Mouse (Mus musculus): Measurements from ENCODE around the gene Bsn.

The Bsn gene

DNA sequence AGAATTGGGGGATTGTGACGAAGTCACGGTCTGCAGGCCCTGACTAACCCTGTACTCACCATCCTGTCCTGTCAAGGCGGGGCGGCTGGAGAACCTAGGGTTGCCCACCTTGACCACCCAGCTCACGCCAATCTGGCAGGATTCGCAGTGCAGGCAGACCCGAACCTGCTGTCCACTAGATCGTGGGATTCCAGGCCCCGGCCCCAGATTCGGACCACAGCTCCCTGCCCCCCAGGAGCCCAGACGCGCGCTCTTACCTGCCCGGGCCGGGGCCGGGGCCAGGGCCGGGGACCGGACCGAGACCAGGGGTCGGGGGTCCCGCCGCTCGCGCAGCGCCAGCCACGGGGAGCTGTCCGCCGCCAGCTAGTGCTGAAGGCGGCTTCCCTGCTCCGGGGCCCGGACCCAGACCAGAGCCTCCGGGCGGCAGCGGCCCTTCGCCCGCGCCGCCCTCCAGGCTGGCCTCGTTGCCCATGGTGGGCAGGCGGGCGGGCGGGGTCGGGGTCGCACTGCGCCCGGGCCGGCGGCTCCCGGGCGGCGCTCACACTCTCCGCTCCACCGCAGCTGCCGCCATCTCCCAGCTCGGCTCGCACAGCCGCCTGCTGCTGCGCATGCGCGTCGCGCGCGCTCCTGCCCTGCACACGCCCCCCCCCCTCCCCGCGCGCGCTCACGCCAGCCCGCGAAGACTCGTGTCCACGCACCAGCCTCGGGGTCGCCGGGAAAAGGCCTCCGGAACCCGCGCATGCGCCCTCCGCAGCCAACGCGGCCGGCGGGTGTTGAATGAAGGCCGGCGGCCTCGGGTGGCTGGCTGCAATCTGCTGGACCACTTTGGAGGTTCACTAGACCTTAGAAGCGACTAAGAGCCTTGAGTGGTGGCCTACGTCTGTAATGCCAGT is at the start of gene Bsn:
TSS of gene Bsn (minus strand) at position 598 of the 893 bp plus-strand sequence.
- no peak for TF ChIP-seq GATA4 (IDR thresholded peaks at IDR 0.05; ENCODE audit: insufficient replicate concordance, low read length)

DNA sequence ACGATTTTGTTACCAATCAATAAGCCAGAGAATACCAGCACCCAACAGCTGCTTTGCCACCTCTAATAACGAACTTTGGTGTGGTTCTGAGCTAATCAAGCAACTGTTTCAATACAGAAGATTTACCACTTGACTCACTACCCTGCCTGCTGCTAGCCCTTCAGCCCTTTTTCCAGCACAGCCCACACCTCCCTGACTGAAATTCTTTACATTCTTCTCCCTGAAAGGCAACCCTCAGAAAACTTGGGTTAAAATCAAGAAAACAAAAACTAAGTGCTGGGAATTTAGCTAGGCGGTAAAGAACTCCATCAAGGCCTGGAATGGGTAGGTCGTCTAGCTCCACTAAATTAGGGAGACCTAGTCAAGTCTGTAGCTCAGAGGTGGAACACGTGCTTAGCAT is 49.8 kb upstream of the Bsn start:
- no peak for TF ChIP-seq GATA4 (IDR thresholded peaks at IDR 0.05; ENCODE audit: insufficient replicate concordance, low read length)

DNA sequence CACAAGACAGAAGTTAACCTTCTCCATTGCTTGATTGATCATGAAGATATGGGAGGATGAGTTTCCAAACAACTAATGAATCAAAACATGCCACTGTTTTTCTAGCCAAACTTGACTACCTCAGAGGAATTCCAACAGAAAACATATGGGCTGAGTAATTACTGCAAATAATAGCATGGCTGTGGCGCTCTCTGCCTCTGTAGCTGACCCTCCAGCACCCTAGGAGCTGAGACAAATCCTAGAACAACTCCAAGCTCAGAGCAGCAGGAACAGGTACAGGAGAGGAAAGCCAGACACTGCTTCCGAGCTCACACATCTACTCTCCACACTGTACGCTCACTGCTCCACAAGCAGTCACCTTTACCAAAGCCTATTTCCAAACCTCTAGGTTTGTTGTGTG is 48.6 kb upstream of the Bsn start:
- TF ChIP-seq GATA4 (IDR thresholded peaks at IDR 0.05; ENCODE audit: insufficient replicate concordance, low read length): no peak

DNA sequence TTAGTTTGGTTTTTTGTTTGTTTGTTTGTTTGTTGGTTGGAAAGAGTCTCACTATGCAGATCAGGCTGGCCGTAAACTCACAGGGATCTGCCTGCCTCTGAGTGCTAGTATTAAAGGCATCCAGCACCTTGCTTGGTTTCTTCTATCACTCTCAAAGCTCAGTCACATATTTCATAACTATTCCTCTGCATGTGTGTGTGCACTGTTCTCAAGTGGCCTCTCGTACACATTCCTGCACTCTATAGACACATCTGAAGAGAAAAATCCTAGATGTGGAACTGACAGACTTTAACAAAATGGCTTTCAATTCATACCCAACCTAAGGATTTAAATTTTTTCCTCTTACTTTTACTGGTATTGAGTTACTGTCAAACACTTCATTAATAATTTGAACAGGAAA is 48.2 kb upstream of the Bsn start:
- TF ChIP-seq GATA4 (IDR thresholded peaks at IDR 0.05; ENCODE audit: insufficient replicate concordance, low read length): no peak

DNA sequence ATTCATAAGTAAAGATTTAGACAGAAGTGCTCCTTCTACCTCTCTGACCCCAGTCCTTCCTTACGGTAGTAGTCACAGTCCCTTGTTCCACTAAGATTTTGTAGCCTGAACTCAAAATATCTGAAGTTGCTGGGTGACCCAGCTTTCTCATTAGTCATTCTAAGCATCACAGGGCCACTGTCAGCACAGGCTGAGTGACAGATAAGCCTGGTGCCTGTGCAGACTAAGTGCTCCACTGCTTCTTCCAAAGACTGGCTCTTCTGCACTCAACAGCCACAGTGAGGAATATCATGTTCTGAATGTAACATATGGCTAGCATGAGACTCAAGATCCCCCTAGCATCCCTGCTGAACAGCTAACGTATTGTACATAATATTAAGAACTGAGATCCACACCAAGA is 44.5 kb upstream of the Bsn start:
- TF ChIP-seq GATA4 (IDR thresholded peaks at IDR 0.05; ENCODE audit: insufficient replicate concordance, low read length): no peak

DNA sequence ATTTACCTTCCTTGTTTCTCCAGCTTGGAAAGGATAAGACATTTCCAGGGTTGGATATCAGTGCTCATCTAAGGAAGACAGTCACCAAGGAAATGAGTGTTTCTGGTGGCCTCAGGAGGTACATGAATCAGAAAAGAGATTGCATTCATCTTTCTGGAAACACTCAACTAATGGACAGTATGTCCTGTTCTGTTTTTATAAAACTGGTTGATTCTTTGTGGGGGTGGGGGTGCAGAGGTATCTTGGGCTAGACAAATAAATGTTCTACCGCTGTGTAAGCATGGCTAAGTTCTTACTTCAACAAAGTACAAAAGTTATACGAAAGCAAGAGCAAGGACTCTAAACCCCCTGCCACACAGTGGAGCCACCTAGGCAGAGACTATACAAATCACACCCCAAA is 42.7 kb upstream of the Bsn start:
- TF ChIP-seq GATA4 (IDR thresholded peaks at IDR 0.05; ENCODE audit: insufficient replicate concordance, low read length): no peak

DNA sequence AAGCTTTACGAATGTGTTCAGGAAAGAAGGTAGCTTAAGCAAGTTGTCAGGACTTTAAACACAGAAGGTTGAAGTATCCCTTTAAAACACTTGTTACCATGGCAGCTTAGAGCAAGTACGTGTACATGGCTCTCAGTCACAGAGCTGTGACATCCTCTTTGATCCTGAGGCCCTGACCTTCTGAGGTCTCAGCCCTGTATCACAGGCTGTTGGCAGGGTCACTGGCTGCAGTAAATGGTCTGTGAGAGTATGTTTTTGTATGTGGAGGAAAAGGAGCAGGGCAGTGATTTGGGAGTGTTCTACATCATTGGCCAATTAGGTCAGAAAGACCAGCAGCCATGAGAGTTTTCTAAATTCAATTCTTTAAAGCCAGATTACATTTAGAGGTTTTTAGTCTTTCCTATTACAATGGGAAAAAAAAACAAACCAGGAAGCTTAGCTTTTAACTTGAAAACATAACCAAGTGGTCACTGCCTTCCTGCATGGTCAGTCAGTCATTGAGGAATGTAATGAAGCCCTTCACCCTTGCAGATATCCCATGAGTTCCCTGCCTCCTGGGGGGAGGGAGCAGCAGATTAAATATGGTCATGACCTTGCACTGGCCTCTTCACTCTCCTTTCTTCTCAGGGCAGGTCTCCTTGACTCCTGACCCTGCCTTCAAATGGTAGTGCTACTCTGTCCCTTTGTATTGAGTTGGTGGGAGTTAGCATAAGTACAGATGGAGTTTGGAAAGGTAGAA is 37.9 kb upstream of the Bsn start:
- no peak for TF ChIP-seq GATA4 (IDR thresholded peaks at IDR 0.05; ENCODE audit: insufficient replicate concordance, low read length)

DNA sequence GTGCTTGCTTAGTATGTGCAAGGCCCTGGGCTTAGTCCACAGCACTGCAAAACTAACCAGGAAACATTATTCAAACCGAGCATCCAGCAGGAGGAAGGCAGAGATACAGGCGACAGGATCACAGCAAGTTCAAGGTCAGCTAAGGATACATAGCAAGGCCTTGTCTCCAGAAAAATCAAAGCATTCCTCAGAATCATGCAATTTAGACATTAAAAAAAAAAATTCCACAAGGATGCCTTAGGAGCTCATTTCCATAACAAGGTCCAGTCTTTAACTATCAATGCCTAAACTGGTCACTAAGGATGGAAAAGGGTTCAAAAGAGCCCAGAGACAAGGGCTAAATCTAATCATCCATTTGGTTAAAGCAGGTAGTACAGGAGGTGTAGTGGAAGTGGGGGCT is 35.0 kb upstream of the Bsn start:
- no peak for TF ChIP-seq GATA4 (IDR thresholded peaks at IDR 0.05; ENCODE audit: insufficient replicate concordance, low read length)

DNA sequence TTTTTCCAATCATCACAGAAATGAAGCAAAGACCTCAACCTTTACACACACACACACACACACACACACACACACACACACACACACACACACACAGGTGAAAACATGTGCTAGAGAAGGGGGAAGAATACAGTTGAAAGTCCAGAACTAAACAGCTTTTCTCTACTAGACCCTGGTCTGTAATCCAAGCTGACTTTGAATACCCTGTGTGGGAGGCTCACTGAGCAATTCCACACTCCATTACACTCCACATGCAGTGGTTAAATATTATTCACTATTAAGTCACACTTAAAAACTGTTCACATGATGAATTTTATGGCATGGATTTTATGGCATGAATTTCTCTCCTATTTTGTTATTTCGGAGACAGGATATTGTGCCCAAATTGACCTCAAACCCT is 33.4 kb upstream of the Bsn start:
- no peak for TF ChIP-seq GATA4 (IDR thresholded peaks at IDR 0.05; ENCODE audit: insufficient replicate concordance, low read length)

DNA sequence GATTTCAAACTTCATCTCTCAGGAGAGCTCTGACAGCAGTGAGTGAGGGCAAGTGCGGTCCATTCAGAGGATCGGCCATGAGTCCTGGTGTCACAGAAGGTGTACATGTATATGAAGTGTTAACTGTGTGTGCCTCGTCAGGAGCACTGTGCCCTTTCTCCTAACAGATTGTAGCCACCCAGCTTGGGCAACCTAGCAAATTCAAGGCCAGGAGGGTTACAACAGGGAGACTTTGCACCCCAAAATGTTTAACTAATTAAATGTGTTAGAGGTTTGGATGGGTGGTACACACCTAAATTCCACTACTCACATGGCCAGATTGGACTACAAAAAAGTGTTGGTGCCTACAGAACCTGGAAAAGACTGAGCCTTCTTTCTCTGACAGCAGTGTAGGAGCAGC is 31.4 kb upstream of the Bsn start:
- no peak for TF ChIP-seq GATA4 (IDR thresholded peaks at IDR 0.05; ENCODE audit: insufficient replicate concordance, low read length)

DNA sequence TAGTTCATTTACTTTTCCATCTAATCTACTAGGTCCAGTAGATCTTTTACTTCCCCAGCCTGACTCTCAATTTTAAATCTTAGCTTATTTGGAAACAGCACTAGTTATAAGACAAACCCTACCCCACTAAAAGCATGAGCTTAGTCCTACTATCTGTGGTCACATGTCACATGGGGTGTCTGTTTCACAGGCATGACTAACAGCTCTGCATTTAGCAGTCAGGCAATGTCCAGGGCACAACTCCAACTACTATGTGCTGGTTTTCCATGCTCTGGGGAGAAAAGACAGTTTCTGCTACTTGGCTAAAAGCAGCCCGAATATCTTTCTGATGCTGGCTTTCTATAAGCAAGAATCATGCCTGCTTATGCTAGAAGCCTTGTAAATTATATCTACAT is 30.2 kb upstream of the Bsn start:
- TF ChIP-seq GATA4 (IDR thresholded peaks at IDR 0.05; ENCODE audit: insufficient replicate concordance, low read length): no peak

DNA sequence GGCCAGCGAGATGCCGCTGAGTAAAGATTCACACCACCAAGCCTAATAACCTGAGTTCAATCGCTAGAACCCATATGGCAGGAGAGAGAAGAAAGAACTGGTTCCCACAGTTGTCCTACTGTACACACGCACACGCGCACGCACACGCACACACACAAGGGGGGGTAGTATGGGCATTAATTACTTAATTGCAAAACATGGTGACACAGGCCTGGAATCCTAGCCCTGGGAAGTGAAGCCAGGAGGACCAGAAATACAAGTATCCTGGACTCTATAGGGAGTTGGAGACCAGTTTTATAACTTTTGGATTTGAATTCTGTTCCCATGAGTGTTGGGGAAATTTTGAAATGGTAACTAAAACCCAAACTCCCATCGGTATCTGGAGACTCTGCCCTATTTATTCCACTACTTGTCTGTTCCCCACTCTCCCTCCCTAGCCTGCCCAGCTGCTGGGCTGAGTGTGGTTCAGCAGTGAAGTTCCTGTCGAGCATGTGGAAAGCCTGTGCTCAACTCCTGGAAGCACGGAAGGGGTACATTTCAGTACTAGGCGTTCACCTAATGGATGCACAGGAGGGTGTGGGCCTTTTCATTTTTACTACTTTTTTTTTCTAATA is 29.7 kb upstream of the Bsn start:
- TF ChIP-seq GATA4 (IDR thresholded peaks at IDR 0.05; ENCODE audit: insufficient replicate concordance, low read length): no peak

DNA sequence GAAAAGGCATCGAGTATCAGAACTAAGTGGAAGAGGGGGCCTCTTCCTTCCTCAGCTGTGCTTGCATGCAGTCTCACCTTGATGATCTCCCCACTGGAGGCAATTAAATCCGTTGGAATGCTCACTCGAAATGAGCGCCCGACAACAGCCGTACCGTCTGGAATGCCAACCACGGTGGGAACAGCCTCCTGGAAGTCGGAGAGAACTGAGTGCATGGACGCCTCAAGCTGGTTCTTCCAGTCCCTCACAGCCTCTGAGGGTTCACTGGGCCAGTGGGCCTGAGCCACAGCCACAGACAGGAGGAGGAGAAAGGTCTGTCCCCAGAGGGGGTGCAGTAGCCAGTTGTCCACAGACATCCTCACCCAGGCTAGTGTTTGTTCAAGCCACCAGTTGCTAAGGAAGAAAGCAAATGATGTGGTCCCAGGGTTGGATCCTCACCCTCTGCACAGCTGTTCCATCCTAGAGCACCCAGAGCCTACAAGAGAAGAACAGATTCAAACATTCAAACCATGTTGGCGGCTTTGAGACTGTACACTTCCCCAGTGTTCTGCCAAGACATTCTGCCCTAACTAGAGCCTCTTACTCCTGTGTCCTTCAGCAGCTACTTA is 27.9 kb upstream of the Bsn start:
- no peak for TF ChIP-seq GATA4 (IDR thresholded peaks at IDR 0.05; ENCODE audit: insufficient replicate concordance, low read length)

DNA sequence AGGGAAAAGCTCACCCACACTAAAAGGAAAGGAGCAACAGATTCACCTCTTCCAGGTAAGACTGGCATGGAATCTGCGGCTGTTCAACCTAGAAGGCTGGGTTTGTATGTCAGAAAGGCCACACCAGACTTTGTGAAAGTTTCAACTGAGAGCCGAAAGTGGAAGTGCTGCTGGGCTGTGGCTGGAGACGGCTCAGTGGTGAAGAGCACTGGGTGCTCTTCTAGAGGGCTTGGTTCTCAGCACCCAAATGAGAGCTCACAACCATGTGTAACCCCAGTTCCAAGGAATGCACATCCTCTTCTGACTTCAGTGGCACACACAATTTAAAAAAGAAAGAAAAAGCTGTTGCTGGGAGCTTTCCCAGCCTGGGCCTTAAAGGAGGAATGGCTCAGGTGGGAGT is 27.2 kb upstream of the Bsn start:
- no peak for TF ChIP-seq GATA4 (IDR thresholded peaks at IDR 0.05; ENCODE audit: insufficient replicate concordance, low read length)

DNA sequence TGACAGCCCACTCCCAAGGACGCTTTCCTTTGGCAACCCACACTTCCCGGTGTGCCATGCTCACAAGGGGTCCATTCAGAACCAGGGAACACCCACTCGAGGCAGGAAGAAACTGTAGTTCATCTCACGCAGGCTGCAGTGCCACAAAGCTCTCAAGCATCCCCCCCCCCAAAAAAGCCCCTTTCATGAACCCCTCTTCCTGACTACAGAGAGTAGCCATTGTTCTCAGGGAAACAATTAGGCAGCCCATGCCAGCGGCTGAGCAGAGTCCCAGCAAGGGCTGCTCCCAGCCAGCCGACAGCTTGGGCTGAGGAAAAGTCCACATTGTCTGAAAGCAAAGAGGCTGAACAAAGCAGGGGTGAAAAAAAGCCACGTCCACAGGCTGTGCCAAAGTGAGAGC is 22.9 kb upstream of the Bsn start:
- TF ChIP-seq GATA4 (IDR thresholded peaks at IDR 0.05; ENCODE audit: insufficient replicate concordance, low read length): no peak

DNA sequence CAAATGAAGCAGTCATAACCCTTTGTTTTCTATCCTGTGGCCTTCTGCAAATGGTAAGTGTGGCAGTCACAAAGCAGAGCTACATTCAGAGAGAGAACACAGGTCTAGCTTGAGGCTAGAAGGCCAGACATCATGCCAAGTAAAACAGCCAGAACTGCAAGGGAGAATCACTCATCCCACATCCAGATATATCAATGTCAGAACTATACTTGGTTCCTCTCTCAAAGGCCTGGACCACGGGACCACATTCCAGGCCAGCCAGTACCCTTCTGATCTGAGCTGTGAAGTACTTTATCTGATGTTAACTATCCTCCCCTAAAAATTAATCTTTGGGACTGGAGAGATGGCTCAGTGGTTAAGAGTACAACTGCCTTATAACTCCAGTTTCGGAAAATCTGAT is 22.2 kb upstream of the Bsn start:
- TF ChIP-seq GATA4 (IDR thresholded peaks at IDR 0.05; ENCODE audit: insufficient replicate concordance, low read length): no peak
